ENCODE assay signal across 8 mouse cellular contexts in genomic region chr7:17025896-17026622, GRCm38 (mm10). TPM values are rescaled to one million over a fixed set of nuclear protein-coding genes. Genes with fewer than 3 reads are reported as not detected.
A peak's percentile ranks its signal among the peaks of the same experiment; 100 is the strongest.
DNase-seq lines count a peak whose midpoint lies in the region; ATAC-seq and TF ChIP-seq lines count a peak whose summit lies in the region.

No protein-coding gene starts in this region.

- DNase-seq in cerebellum, adult 9-10 months, result peak; percentile 63
- DNase-seq in testis, postnatal 10 days (ENCODE audit: low spot score), result no peak
- no peak for DNase-seq in gastrocnemius, postnatal 25 days
- DNase-seq in adrenal gland, postnatal 10 days, result no peak

- ATAC-seq in cerebellum, adult (ENCODE audit: insufficient number of reproducible peaks, low FRiP score, low TSS enrichment), result no peak
- ATAC-seq in limb, embryonic 15.5 days (ENCODE audit: insufficient number of reproducible peaks, low FRiP score, low TSS enrichment, low read depth), result no peak
- ATAC-seq in stomach, embryonic 16.5 days (ENCODE audit: insufficient read depth, low FRiP score), result no peak

- TF ChIP-seq CTCF in testis, adult 2 months (IDR thresholded peaks at IDR 0.05; ENCODE audit: control insufficient read depth, insufficient read depth, insufficient replicate concordance, low read depth, low read length), result no peak

- H3K36me3 ChIP-seq in testis, adult 2 months (ENCODE audit: control insufficient read depth, insufficient read depth, low read length), result no peaks in the 10 kb centered on the region; the same call in 1 of the 2 replicates
- H3K36me3 ChIP-seq in limb, embryonic 15.5 days, result peaks cover 41% of the 10 kb centered on the region
- H3K36me3 ChIP-seq in stomach, embryonic 16.5 days (ENCODE audit: control insufficient read depth, insufficient read depth, low read length), result no peaks in the 10 kb centered on the region

- H3K27me3 ChIP-seq in testis, adult 2 months (ENCODE audit: control insufficient read depth, insufficient read depth, low read length), result no peaks in the 10 kb centered on the region
- no peaks in the 10 kb centered on the region for H3K27me3 ChIP-seq in limb, embryonic 15.5 days
- H3K27me3 ChIP-seq in stomach, embryonic 16.5 days (ENCODE audit: control insufficient read depth, insufficient read depth, low read length), result no peaks in the 10 kb centered on the region

- H3K9me3 ChIP-seq in limb, embryonic 15.5 days, result no peaks in the 10 kb centered on the region
- no peaks in the 10 kb centered on the region for H3K9me3 ChIP-seq in stomach, embryonic 16.5 days (replicated peaks; ENCODE audit: control insufficient read depth, low read length)

- peak overlapping the region; percentile 94 for H3K4me3 ChIP-seq in testis, adult 2 months (ENCODE audit: control insufficient read depth, low read depth, low read length)
- H3K4me3 ChIP-seq in limb, embryonic 15.5 days, result peak overlapping the region; percentile 80
- peak overlapping the region; percentile 79 for H3K4me3 ChIP-seq in stomach, embryonic 16.5 days (replicated peaks; ENCODE audit: low read length)

- H3K9ac ChIP-seq in limb, embryonic 15.5 days, result no peak overlapping the region
- H3K9ac ChIP-seq in stomach, embryonic 16.5 days (ENCODE audit: low read length), result peak overlapping the region; percentile 94

- peak overlapping the region; percentile 66 for H3K4me2 ChIP-seq in limb, embryonic 15.5 days
- H3K4me2 ChIP-seq in stomach, embryonic 16.5 days (ENCODE audit: low read depth, low read length), result peak overlapping the region; percentile 58

- 51% methylated on average over 9 of the region's 9 CpGs for WGBS in limb, embryonic 15.5 days
- WGBS in stomach, embryonic 16.5 days, result 71% methylated on average over 9 of the region's 9 CpGs

- peaks cover 18% of the 10 kb centered on the region for H3K4me1 ChIP-seq in testis, adult 2 months (ENCODE audit: control insufficient read depth, insufficient read depth, low read length)
- H3K4me1 ChIP-seq in limb, embryonic 15.5 days, result peaks cover 39% of the 10 kb centered on the region
- H3K4me1 ChIP-seq in stomach, embryonic 16.5 days (ENCODE audit: control insufficient read depth, insufficient read depth, low read length), result peaks cover 37% of the 10 kb centered on the region

- no peak overlapping the region for H3K27ac ChIP-seq in testis, adult 2 months (ENCODE audit: control insufficient read depth, insufficient read depth, low read depth, low read length)
- H3K27ac ChIP-seq in limb, embryonic 15.5 days, result no peak overlapping the region
- peak overlapping the region; percentile 95 for H3K27ac ChIP-seq in stomach, embryonic 16.5 days (ENCODE audit: low read length)

- no peak for TF ChIP-seq POLR2A in testis, adult 2 months (IDR thresholded peaks at IDR 0.05; ENCODE audit: control insufficient read depth, low read depth, low read length)

RNA-seq across cellular contexts. Expression of gene Ppp5c, which starts 1.7 kb away (rescaled TPM):
- polyA plus RNA-seq in testis, adult 2 months (2012; rRNA removed), result 80.7 and 84.7 TPM in 2 replicates
- polyA plus RNA-seq in limb, embryonic 15.5 days (2015; fragmentation: Nextera tagmentation; extraction: Ambion mirVana), result 101 and 115 TPM in 2 replicates
- polyA plus RNA-seq in stomach, embryonic 16.5 days (2015; fragmentation: Nextera tagmentation; extraction: Ambion mirVana), result 87.9 and 95.6 TPM in 2 replicates
- total RNA-seq in gastrocnemius, postnatal 25 days (2021), result 10 to 100 TPM; 59.8 to 68.1 TPM
- total RNA-seq in adrenal gland, postnatal 10 days (2021), result 10 to 100 TPM; 81.5 to 90.1 TPM

RNA-seq across cellular contexts. Expression of gene Ccdc8, which starts 33.6 kb away (rescaled TPM):
- 1.6 TPM in 2 replicates for polyA plus RNA-seq in testis, adult 2 months (2012; rRNA removed)
- polyA plus RNA-seq in limb, embryonic 15.5 days (2015; fragmentation: Nextera tagmentation; extraction: Ambion mirVana), result 19.1 and 40.8 TPM in 2 replicates
- 40.4 and 45.1 TPM in 2 replicates for polyA plus RNA-seq in stomach, embryonic 16.5 days (2015; fragmentation: Nextera tagmentation; extraction: Ambion mirVana)
- 1 to 10 TPM; 1.7 to 2.6 TPM for total RNA-seq in gastrocnemius, postnatal 25 days (2021)
- total RNA-seq in adrenal gland, postnatal 10 days (2021), result 10 to 100 TPM; 16.2 to 21.2 TPM

RNA-seq across cellular contexts. Expression of gene Hif3a, which starts 36.2 kb away (rescaled TPM):
- polyA plus RNA-seq in testis, adult 2 months (2012; rRNA removed), result 4.4 and 6.9 TPM in 2 replicates
- polyA plus RNA-seq in limb, embryonic 15.5 days (2015; fragmentation: Nextera tagmentation; extraction: Ambion mirVana), result 29.0 and 33.4 TPM in 2 replicates
- polyA plus RNA-seq in stomach, embryonic 16.5 days (2015; fragmentation: Nextera tagmentation; extraction: Ambion mirVana), result 49.6 and 60.1 TPM in 2 replicates
- total RNA-seq in gastrocnemius, postnatal 25 days (2021), result 1 to 10 TPM in 1 of 2 experiments, under 1 TPM in 1; 0.97 to 1.3 TPM
- total RNA-seq in adrenal gland, postnatal 10 days (2021), result 1 to 10 TPM; 4.9 to 6.7 TPM

RNA-seq across cellular contexts. Expression of gene Gm42372, which starts 43.2 kb away (rescaled TPM):
- 1.8 and 2.4 TPM in 2 replicates for polyA plus RNA-seq in testis, adult 2 months (2012; rRNA removed)
- 0.14 and 0.20 TPM in 2 replicates for polyA plus RNA-seq in limb, embryonic 15.5 days (2015; fragmentation: Nextera tagmentation; extraction: Ambion mirVana)
- polyA plus RNA-seq in stomach, embryonic 16.5 days (2015; fragmentation: Nextera tagmentation; extraction: Ambion mirVana), result 0.25 and 0.35 TPM in 2 replicates
- total RNA-seq in gastrocnemius, postnatal 25 days (2021), result not detected
- 1 to 10 TPM; 1.3 to 1.8 TPM for total RNA-seq in adrenal gland, postnatal 10 days (2021)

RNA-seq across cellular contexts. Expression of gene Psg16, which starts 47.8 kb away (rescaled TPM):
- 0.16 and 0.19 TPM in 2 replicates for polyA plus RNA-seq in testis, adult 2 months (2012; rRNA removed)
- polyA plus RNA-seq in limb, embryonic 15.5 days (2015; fragmentation: Nextera tagmentation; extraction: Ambion mirVana), result 0.17 and 0.20 TPM in 2 replicates
- 0.46 and 0.77 TPM in 2 replicates for polyA plus RNA-seq in stomach, embryonic 16.5 days (2015; fragmentation: Nextera tagmentation; extraction: Ambion mirVana)
- total RNA-seq in gastrocnemius, postnatal 25 days (2021), result under 1 TPM; 0.08 to 0.10 TPM
- total RNA-seq in adrenal gland, postnatal 10 days (2021), result under 1 TPM; 0.30 to 0.42 TPM
